Mouse (Mus musculus) spleen, embryonic (tissue): ENCODE results near the gene Mpp3.

Experiments used
- CTCF ChIA-PET: fragments of 350-600 bp; sonication (Branson Sonifier 250); formaldehyde crosslinking; loops from one replicate; lab custom pipeline; 2022; lab: Charles Lee

The Mpp3 gene

DNA sequence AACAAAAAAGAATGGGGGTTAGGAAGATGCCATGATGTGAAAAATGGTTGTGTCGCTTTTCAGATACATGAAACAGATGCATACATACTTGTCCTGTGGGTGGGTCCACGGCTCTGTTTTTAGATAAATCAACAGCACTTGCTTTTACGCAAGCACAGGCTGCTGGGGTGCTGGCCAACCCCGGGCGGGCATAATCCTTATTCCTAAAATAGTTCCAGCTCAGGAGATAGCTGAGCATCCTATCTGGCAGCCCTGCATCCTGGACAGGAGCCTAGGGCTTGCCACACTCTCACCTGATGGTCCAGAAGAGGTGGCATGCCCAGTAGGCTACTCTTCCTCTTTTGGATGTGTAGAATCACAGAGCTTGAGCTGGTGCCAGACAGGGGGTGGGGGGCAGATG is 78.2 kb downstream of the Mpp3 start:
- CTCF ChIA-PET = no interaction called here
